Mouse (Mus musculus): ENCODE measurements at regions not wholly inside any gene's neighbourhood (a gene's known extent, or its start where the extent isn't known, plus 50 kb on each side); places are given as distances from the start of the nearest gene placed in this dataset.

DNA sequence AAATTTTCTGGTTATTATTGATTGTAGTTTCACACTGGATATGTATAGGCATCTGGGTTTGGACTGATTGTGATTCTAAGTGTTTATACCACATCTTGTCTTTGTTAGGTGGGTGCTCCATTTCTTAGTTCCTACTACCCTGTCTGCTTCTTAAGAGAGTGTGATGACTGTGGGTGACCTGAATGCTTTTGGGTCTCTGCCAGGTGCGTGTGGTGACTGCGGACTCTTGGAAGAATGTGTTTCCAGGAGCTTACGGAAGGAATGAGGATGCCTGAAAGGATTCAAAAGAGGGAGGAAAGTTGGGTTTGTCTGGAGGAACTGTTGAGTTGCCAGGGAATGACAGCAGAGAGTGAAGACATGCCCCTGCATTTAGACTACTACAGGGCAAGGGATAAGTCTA, 1322.5 kb upstream of the Lrrc6 start:
- TF ChIP-seq POLR2A (IDR thresholded peaks at IDR 0.05; ENCODE audit: insufficient read depth, low read length) (no peak), CTCF (IDR thresholded peaks at IDR 0.05; ENCODE audit: low read depth, low read length) (no peak)

All from ES-Bruce4 (cell line).